Mouse (Mus musculus): ENCODE results near the gene Pmp22. TPM values are rescaled to one million over a fixed set of nuclear protein-coding genes. Genes with fewer than 3 reads are reported as not detected.

Pmp22 gene
- 24.3 and 33.7 TPM in 2 replicates for polyA plus RNA-seq (2015; fragmentation: Nextera tagmentation; extraction: Ambion mirVana)

GRCm38 (mm10) chr11:63128784-63129183, at the start of gene Pmp22:
Pmp22 (plus strand) TSS chr11:63128982.
- H3K9me3 ChIP-seq: no peaks in the 10 kb centered on the region
- no peak within 1 kb of the TSS for H3K4me2 ChIP-seq
- no peak within 1 kb of the TSS for H3K9ac ChIP-seq
- no peaks in the 10 kb centered on the region for H3K36me3 ChIP-seq (replicated peaks)
- H3K27me3 ChIP-seq (replicated peaks): peaks cover 54% of the 10 kb centered on the region
- no peak for ATAC-seq (replicated peaks)
- H3K27ac ChIP-seq: no peak within 1 kb of the TSS
- no peak within 1 kb of the TSS for H3K4me3 ChIP-seq
- peaks cover 31% of the 10 kb centered on the region for H3K4me1 ChIP-seq
- 77% methylated on average over 2 of the region's 2 CpGs for WGBS

GRCm38 (mm10) chr11:63084536-63084935, 44.2 kb upstream of the Pmp22 start:
- Histone ChIP-seq H3K9me3 (no peaks in the 10 kb centered on the region), H3K4me3 (no peak overlapping the region), H3K4me1 (no peaks in the 10 kb centered on the region), H3K27me3 (replicated peaks) (no peaks in the 10 kb centered on the region), H3K36me3 (replicated peaks) (no peaks in the 10 kb centered on the region), H3K4me2 (no peak overlapping the region), H3K27ac (no peak overlapping the region), H3K9ac (no peak overlapping the region)
- no peak for ATAC-seq (replicated peaks)
- 83% methylated on average over 3 of the region's 3 CpGs for WGBS

GRCm38 (mm10) chr11:63088672-63089071, 40.1 kb upstream of the Pmp22 start:
- Histone ChIP-seq H3K27me3 (replicated peaks) (no peaks in the 10 kb centered on the region), H3K9me3 (no peaks in the 10 kb centered on the region), H3K27ac (no peak overlapping the region), H3K36me3 (replicated peaks) (no peaks in the 10 kb centered on the region), H3K4me1 (no peaks in the 10 kb centered on the region), H3K4me2 (no peak overlapping the region), H3K4me3 (no peak overlapping the region), H3K9ac (no peak overlapping the region)
- 89% methylated on average over 6 of the region's 6 CpGs for WGBS
- no peak for ATAC-seq (replicated peaks)

- H3K4me2 ChIP-seq: no peak overlapping the region
- ATAC-seq (replicated peaks): no peak
- no peaks in the 10 kb centered on the region for H3K27me3 ChIP-seq (replicated peaks)
- no peaks in the 10 kb centered on the region for H3K36me3 ChIP-seq (replicated peaks)
- H3K27ac ChIP-seq: no peak overlapping the region
- WGBS: 56% methylated on average over 4 of the region's 4 CpGs
- H3K4me3 ChIP-seq: no peak overlapping the region
- no peaks in the 10 kb centered on the region for H3K9me3 ChIP-seq
- no peak overlapping the region for H3K9ac ChIP-seq
- H3K4me1 ChIP-seq: no peaks in the 10 kb centered on the region
Measured at GRCm38 (mm10) chr11:63090210-63090609, 38.6 kb upstream of the Pmp22 start.

GRCm38 (mm10) chr11:63090986-63091385, 37.8 kb upstream of the Pmp22 start:
- ATAC-seq (replicated peaks): no peak
- no peaks in the 10 kb centered on the region for H3K27me3 ChIP-seq (replicated peaks)
- H3K4me3 ChIP-seq: no peak overlapping the region
- H3K9ac ChIP-seq: no peak overlapping the region
- WGBS: 97% methylated on average over 6 of the region's 6 CpGs
- H3K4me2 ChIP-seq: no peak overlapping the region
- no peak overlapping the region for H3K27ac ChIP-seq
- no peaks in the 10 kb centered on the region for H3K9me3 ChIP-seq
- no peaks in the 10 kb centered on the region for H3K36me3 ChIP-seq (replicated peaks)
- no peaks in the 10 kb centered on the region for H3K4me1 ChIP-seq

- 70% methylated on average over 5 of the region's 5 CpGs for WGBS
- H3K9me3 ChIP-seq: no peaks in the 10 kb centered on the region
- ATAC-seq (replicated peaks): no peak
Measured at GRCm38 (mm10) chr11:63092271-63092670, 36.5 kb upstream of the Pmp22 start.

GRCm38 (mm10) chr11:63093601-63094000, 35.2 kb upstream of the Pmp22 start:
- Histone ChIP-seq H3K4me1 (no peaks in the 10 kb centered on the region), H3K4me2 (no peak overlapping the region), H3K36me3 (replicated peaks) (no peaks in the 10 kb centered on the region), H3K9me3 (no peaks in the 10 kb centered on the region), H3K9ac (no peak overlapping the region), H3K27me3 (replicated peaks) (no peaks in the 10 kb centered on the region), H3K27ac (no peak overlapping the region), H3K4me3 (no peak overlapping the region)
- 75% methylated on average over 5 of the region's 5 CpGs for WGBS
- no peak for ATAC-seq (replicated peaks)

More at GRCm38 (mm10) chr11:63092271-63092670, 36.5 kb upstream of the Pmp22 start:
- H3K4me2 ChIP-seq: no peak overlapping the region
- no peak overlapping the region for H3K4me3 ChIP-seq
- H3K4me1 ChIP-seq: no peaks in the 10 kb centered on the region
- no peak overlapping the region for H3K27ac ChIP-seq
- H3K27me3 ChIP-seq (replicated peaks): no peaks in the 10 kb centered on the region
- no peaks in the 10 kb centered on the region for H3K36me3 ChIP-seq (replicated peaks)
- H3K9ac ChIP-seq: no peak overlapping the region

GRCm38 (mm10) chr11:63094496-63094895, 34.3 kb upstream of the Pmp22 start:
- Histone ChIP-seq H3K27me3 (replicated peaks) (no peaks in the 10 kb centered on the region), H3K36me3 (replicated peaks) (no peaks in the 10 kb centered on the region), H3K4me3 (no peak overlapping the region), H3K27ac (no peak overlapping the region), H3K4me2 (no peak overlapping the region), H3K9me3 (no peaks in the 10 kb centered on the region), H3K4me1 (no peaks in the 10 kb centered on the region), H3K9ac (no peak overlapping the region)
- WGBS: 87% methylated on average over 8 of the region's 8 CpGs
- ATAC-seq (replicated peaks): no peak

- H3K9ac ChIP-seq: no peak overlapping the region
- H3K4me2 ChIP-seq: no peak overlapping the region
- no peaks in the 10 kb centered on the region for H3K9me3 ChIP-seq
- no peaks in the 10 kb centered on the region for H3K36me3 ChIP-seq (replicated peaks)
- WGBS: 88% methylated on average over 3 of the region's 3 CpGs
- no peak overlapping the region for H3K27ac ChIP-seq
- H3K4me1 ChIP-seq: no peaks in the 10 kb centered on the region
- no peak overlapping the region for H3K4me3 ChIP-seq
- ATAC-seq (replicated peaks): no peak
- H3K27me3 ChIP-seq (replicated peaks): no peaks in the 10 kb centered on the region
Measured at GRCm38 (mm10) chr11:63098016-63098415, 30.8 kb upstream of the Pmp22 start.

GRCm38 (mm10) chr11:63099390-63099789, 29.4 kb upstream of the Pmp22 start:
- Histone ChIP-seq H3K4me3 (no peak overlapping the region), H3K36me3 (replicated peaks) (no peaks in the 10 kb centered on the region), H3K9ac (no peak overlapping the region), H3K9me3 (no peaks in the 10 kb centered on the region), H3K27me3 (replicated peaks) (no peaks in the 10 kb centered on the region), H3K4me2 (no peak overlapping the region), H3K27ac (no peak overlapping the region), H3K4me1 (no peaks in the 10 kb centered on the region)
- ATAC-seq (replicated peaks): no peak
- WGBS: 83% methylated on average over 3 of the region's 3 CpGs

- WGBS: 87% methylated on average over 7 of the region's 7 CpGs
- ATAC-seq (replicated peaks): no peak
- Histone ChIP-seq H3K4me3 (no peak overlapping the region), H3K36me3 (replicated peaks) (no peaks in the 10 kb centered on the region), H3K4me2 (no peak overlapping the region), H3K27ac (no peak overlapping the region), H3K9ac (no peak overlapping the region), H3K9me3 (no peaks in the 10 kb centered on the region), H3K27me3 (replicated peaks) (no peaks in the 10 kb centered on the region), H3K4me1 (no peaks in the 10 kb centered on the region)
Measured at GRCm38 (mm10) chr11:63103256-63103655, 25.5 kb upstream of the Pmp22 start.

GRCm38 (mm10) chr11:63104026-63104425, 24.8 kb upstream of the Pmp22 start:
- Histone ChIP-seq H3K4me1 (no peaks in the 10 kb centered on the region), H3K27me3 (replicated peaks) (no peaks in the 10 kb centered on the region), H3K4me2 (no peak overlapping the region), H3K36me3 (replicated peaks) (no peaks in the 10 kb centered on the region), H3K27ac (no peak overlapping the region), H3K9me3 (no peaks in the 10 kb centered on the region), H3K9ac (no peak overlapping the region), H3K4me3 (no peak overlapping the region)
- WGBS: 96% methylated on average over 2 of the region's 2 CpGs
- ATAC-seq (replicated peaks): no peak

- H3K36me3 ChIP-seq (replicated peaks): no peaks in the 10 kb centered on the region
- 44% methylated on average over 1 of the region's 1 CpGs for WGBS
- no peaks in the 10 kb centered on the region for H3K27me3 ChIP-seq (replicated peaks)
- ATAC-seq (replicated peaks): no peak
- H3K4me2 ChIP-seq: no peak overlapping the region
- H3K4me3 ChIP-seq: no peak overlapping the region
- H3K9me3 ChIP-seq: no peaks in the 10 kb centered on the region
- no peak overlapping the region for H3K27ac ChIP-seq
- no peak overlapping the region for H3K9ac ChIP-seq
- H3K4me1 ChIP-seq: no peaks in the 10 kb centered on the region; the same call in 1 of the 2 replicates
Measured at GRCm38 (mm10) chr11:63109230-63109775, 19.5 kb upstream of the Pmp22 start.

Data from midbrain, embryonic 15.5 days (tissue).